In genomic region chr8:3754261-3754850, GRCm38 (mm10) we compare ENCODE assay signal across 8 mouse cellular contexts. TPM values are rescaled to one million over a fixed set of nuclear protein-coding genes. Genes with fewer than 3 reads are reported as not detected.
DNase-seq lines count a peak whose midpoint lies in the region; ATAC-seq lines count a peak whose summit lies in the region.

No protein-coding gene starts in this region.

- DNase-seq in ovary, adult 18-20 months (ENCODE audit: low spot score) = peak; percentile 3
- no peak for DNase-seq in ovary, postnatal 10 days (ENCODE audit: low spot score)
- peak; percentile 50 to 85 for DNase-seq in cerebellum, adult 18-20 months
- DNase-seq in induced T-regulatory cell, adult 2 months (ENCODE audit: low read depth) = peak; percentile 99
- DNase-seq in thymus, postnatal 25 days = peak; percentile 38

- 67% methylated on average over 18 of the region's 18 CpGs for WGBS in forebrain, embryonic 16.5 days
- WGBS in liver, embryonic 16.5 days (ENCODE audit: insufficient replicate concordance) = 56% methylated on average over 18 of the region's 18 CpGs
- WGBS in neural tube, embryonic 15.5 days = 65% methylated on average over 18 of the region's 18 CpGs

- no peak overlapping the region for H3K4me3 ChIP-seq in forebrain, embryonic 16.5 days (replicated peaks; ENCODE audit: low read length)
- no peak overlapping the region for H3K4me3 ChIP-seq in liver, embryonic 16.5 days (ENCODE audit: low read depth, low read length)
- no peak overlapping the region for H3K4me3 ChIP-seq in neural tube, embryonic 15.5 days (replicated peaks)

- H3K4me2 ChIP-seq in forebrain, embryonic 16.5 days (ENCODE audit: low read length) = no peak overlapping the region
- H3K4me2 ChIP-seq in liver, embryonic 16.5 days (ENCODE audit: low read depth, low read length) = no peak overlapping the region
- no peak overlapping the region for H3K4me2 ChIP-seq in neural tube, embryonic 15.5 days

- no peak overlapping the region for H3K9ac ChIP-seq in forebrain, embryonic 16.5 days (replicated peaks; ENCODE audit: low read depth, low read length)
- no peak overlapping the region for H3K9ac ChIP-seq in liver, embryonic 16.5 days (ENCODE audit: low read depth, low read length)
- no peak overlapping the region for H3K9ac ChIP-seq in neural tube, embryonic 15.5 days (replicated peaks)

- H3K9me3 ChIP-seq in forebrain, embryonic 16.5 days (ENCODE audit: control insufficient read depth, low read length) = no peaks in the 10 kb centered on the region
- no peaks in the 10 kb centered on the region for H3K9me3 ChIP-seq in liver, embryonic 16.5 days (replicated peaks; ENCODE audit: control insufficient read depth, low read length)
- H3K9me3 ChIP-seq in neural tube, embryonic 15.5 days (replicated peaks) = no peaks in the 10 kb centered on the region; the same call in 1 of the 2 replicates

- no peak overlapping the region for H3K27ac ChIP-seq in forebrain, embryonic 16.5 days (ENCODE audit: low read length)
- H3K27ac ChIP-seq in liver, embryonic 16.5 days (ENCODE audit: low read length) = no peak overlapping the region
- H3K27ac ChIP-seq in neural tube, embryonic 15.5 days (replicated peaks) = no peak overlapping the region

- peak; percentile 92 for ATAC-seq in forebrain, embryonic 16.5 days
- peak; percentile 100 for ATAC-seq in liver, embryonic 16.5 days (ENCODE audit: low read depth)
- peak; percentile 86; the same call in 1 of the 2 replicates for ATAC-seq in neural tube, embryonic 15.5 days (ENCODE audit: low FRiP score)

- no peaks in the 10 kb centered on the region for H3K27me3 ChIP-seq in forebrain, embryonic 16.5 days (replicated peaks; ENCODE audit: control insufficient read depth, insufficient read depth, low read length)
- H3K27me3 ChIP-seq in liver, embryonic 16.5 days (ENCODE audit: control insufficient read depth, insufficient read depth, low read depth, low read length) = no peaks in the 10 kb centered on the region
- no peaks in the 10 kb centered on the region for H3K27me3 ChIP-seq in neural tube, embryonic 15.5 days (replicated peaks)

- no peaks in the 10 kb centered on the region for H3K4me1 ChIP-seq in forebrain, embryonic 16.5 days (replicated peaks; ENCODE audit: control insufficient read depth, insufficient read depth, low read length)
- no peaks in the 10 kb centered on the region for H3K4me1 ChIP-seq in liver, embryonic 16.5 days (ENCODE audit: control insufficient read depth, low read depth, low read length)
- H3K4me1 ChIP-seq in neural tube, embryonic 15.5 days = no peaks in the 10 kb centered on the region

- no peaks in the 10 kb centered on the region for H3K36me3 ChIP-seq in forebrain, embryonic 16.5 days (ENCODE audit: control insufficient read depth, insufficient read depth)
- H3K36me3 ChIP-seq in liver, embryonic 16.5 days (ENCODE audit: control insufficient read depth, insufficient read depth) = no peaks in the 10 kb centered on the region
- no peaks in the 10 kb centered on the region for H3K36me3 ChIP-seq in neural tube, embryonic 15.5 days

RNA-seq across cellular contexts. Expression of gene Cd209a, which starts 5.6 kb away (rescaled TPM):
- polyA plus RNA-seq in forebrain, embryonic 16.5 days (2015; fragmentation: Nextera tagmentation; extraction: Ambion mirVana) = not detected in 2 replicates
- 0.07 and 0.24 TPM in 2 replicates for polyA plus RNA-seq in liver, embryonic 16.5 days (2015; fragmentation: Nextera tagmentation; extraction: Ambion mirVana)
- 0.28 TPM in 1 of 2 replicates, not detected in the other for polyA plus RNA-seq in neural tube, embryonic 15.5 days (2015; fragmentation: Nextera tagmentation; extraction: Ambion mirVana)

RNA-seq across cellular contexts. Expression of gene Clec4g, which starts 33.9 kb away (rescaled TPM):
- polyA plus RNA-seq in forebrain, embryonic 16.5 days (2015; fragmentation: Nextera tagmentation; extraction: Ambion mirVana) = not detected in 2 replicates
- polyA plus RNA-seq in liver, embryonic 16.5 days (2015; fragmentation: Nextera tagmentation; extraction: Ambion mirVana) = 8.2 and 10.3 TPM in 2 replicates
- not detected in 2 replicates for polyA plus RNA-seq in neural tube, embryonic 15.5 days (2015; fragmentation: Nextera tagmentation; extraction: Ambion mirVana)
